Mouse (Mus musculus): ENCODE results near the gene Klhl26.

Gene Klhl26

DNA sequence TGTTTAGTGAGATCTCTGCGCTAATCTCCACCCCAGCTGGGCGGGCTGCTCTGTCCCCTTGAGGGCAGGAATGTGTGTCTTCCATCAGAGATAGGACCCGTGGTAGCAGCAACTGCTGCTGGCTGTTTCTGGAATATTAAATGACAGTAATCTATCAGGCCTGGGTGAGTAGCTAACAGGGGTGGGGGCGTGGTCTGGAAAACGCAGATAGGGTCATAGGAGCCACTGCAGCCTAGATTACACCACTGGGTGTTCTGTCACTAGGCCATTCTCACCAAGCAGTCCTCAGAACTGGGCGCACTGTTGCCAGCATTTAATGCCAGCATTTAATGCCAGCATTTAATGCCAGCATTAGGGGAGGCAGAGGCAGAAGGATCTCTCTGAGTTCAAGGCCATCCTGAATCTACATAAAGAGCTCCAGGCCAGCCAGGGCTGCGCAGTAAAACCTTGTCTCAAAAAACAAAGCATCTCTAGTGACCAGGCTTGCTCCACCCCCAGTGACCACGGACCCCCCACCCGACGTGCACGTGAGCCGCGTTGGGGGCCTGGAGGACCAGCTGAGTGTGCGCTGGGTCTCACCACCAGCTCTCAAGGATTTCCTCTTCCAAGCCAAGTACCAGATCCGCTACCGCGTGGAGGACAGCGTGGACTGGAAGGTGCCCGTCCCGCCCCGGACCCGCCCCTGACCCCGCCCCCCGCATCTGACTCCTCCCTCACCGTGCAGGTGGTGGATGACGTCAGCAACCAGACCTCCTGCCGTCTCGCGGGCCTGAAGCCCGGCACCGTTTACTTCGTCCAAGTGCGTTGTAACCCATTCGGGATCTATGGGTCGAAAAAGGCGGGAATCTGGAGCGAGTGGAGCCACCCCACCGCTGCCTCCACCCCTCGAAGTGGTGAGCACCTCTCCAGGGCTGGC, 23.9 kb upstream of the Klhl26 start:
- DNase-seq: no peak

DNA sequence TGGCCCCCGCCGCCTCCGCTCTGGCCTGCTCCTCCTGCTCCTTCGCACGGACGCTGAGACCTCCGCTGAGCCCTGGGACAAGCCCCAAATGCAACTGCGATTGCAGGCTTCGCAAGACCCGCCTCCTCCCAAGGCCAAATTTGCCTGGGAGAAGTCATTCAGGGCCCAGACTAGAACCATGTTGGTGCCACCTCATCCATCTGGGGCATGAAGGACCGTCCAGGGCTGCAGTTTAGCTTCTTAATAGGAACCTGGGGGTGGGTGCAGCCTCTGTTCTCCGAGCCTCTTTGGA, 18.9 kb upstream of the Klhl26 start:
- DNase-seq: no peak

DNA sequence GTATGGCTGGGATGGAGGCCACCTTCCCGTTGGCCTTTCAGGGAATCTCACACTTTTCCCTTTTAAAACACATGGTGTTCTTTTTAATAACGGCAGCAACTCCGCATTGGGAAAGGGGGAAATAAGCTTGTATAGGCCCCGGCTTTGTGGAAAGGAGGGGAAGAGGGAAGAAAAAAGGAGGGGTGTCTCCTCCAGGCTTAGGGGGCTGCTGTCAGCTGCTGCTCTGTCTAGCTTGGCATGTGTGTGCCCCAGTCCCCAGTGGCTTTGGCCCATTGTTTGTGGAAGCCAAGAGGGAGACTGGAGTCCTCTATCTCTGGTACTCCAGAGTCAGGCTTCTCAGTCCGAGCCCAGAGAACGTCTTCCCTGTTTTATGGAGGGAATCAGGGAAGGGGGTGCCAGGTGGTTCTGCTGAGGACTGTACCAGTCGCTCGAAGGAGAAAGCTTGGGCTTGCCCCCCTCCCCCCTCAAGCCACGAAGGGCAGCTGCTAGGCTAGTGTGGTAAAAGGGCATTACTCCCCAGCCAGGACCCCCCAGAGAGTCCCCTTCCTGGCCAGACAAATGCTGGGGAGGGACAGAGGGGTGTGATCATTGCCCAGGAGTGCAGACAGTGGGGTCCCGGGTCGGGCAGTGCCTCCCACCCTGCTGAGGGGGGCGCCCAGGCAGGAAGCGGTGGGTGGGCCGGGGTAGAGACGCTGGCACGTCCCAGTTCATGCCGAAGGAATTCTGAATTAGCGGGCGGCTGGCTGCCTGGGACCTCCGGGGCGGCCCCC, 18.4 kb upstream of the Klhl26 start:
- no peak for DNase-seq

DNA sequence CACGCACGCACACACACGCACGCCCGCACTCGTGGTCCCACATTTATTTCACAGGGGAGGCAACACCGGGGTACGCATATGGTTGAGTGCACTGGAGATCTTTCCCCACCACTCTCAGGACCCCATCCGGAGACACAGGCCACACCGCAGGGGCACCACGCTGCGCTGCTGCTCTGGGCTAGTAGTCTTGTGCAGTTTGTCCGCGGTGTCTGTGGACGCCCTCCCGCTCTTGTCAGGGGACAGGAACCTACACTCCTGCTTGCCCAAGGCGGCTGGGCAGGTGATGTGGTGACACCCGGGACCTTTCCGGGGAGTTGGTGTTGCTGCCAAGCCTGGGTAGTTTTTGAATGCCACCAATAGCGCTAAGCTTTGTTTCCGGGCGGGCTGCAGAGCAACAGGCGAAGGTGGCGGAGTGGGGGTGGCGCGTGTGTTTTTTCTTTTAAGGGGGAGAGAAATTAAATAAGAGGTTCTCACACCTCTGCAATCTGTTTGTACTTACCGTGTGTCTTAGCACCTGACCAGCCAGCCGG, 17.7 kb upstream of the Klhl26 start:
- DNase-seq: no peak

DNA sequence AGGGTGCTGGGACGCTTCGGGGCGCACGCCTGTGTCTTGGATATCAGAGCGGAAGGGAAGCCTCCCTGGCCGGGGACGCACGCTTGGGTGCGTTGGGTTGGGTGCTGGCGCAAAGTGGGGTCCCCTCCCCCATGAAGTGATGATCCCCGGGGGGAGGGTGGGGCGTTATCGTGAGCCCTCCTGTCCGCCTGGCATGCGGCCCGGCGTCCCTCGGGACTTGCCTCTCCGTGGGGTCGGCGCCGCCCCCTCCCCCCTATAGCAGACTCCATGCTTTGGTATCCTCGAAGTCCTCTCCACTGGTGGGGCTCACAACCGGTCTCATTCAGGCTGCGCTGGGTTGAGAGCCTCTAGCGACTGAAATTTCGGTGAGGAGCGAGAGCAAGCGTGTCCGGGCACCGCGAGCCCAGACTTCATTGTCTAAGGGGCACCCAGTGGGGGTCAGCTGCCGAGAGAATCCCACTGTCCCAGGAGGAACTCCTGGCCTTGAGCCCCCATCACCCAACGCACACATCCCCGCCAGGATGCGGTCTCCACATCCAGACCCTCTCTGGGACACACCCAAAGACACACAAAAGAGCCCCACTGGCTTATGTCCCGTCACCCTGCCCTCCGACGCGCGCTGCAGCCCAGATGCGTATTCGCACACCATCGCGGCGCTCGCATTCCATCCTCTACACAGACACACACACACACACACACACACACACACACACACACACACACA, 17.1 kb upstream of the Klhl26 start:
- no peak for DNase-seq

DNA sequence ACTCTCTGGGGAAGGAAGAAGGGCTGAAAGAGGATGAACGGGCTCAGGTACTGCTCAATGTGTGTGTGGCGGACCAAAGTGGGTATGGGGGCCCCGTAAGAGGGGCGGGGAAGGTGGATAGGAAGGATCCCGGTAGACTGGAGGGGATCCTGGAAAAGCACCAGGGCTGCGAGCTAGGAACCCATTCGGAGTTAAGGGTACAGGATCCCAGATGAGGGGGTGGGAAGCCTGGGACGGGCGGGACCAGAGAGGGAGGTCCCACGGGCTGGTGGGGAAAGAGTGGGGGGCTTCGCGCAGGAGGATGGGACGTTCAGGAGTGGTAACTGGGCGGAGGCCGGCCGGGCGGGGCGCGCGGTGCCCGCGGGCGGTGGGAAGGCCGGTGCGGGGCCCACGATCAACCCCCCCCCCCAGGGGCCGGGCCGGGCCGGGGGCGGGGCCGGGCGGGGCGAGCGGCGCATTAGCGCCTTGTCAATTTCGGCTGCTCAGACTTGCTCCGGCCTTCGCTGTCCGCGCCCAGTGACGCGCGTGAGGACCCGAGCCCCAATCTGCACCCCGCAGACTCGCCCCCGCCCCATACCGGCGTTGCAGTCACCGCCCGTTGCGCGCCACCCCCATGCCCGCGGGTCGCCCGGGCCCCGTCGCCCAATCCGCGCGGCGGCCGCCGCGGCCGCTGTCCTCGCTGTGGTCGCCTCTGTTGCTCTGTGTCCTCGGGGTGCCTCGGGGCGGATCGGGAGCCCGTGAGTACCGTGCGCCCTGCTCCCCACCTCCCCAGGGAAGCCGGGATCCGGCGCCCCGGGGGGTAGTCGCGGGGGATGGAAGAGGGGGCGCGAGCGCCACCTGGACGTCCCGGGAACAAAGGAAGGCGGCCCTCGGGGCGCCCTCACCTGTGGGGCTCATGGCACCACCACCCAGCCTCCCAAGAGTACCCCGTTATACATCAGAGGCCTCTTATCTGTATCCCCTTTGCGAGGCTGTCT, 16.2 kb upstream of the Klhl26 start, which contains the start of gene Crlf1:
TSS of gene Crlf1 (plus strand) at position 495 of the 977 bp plus-strand sequence.
- no peak for DNase-seq

DNA sequence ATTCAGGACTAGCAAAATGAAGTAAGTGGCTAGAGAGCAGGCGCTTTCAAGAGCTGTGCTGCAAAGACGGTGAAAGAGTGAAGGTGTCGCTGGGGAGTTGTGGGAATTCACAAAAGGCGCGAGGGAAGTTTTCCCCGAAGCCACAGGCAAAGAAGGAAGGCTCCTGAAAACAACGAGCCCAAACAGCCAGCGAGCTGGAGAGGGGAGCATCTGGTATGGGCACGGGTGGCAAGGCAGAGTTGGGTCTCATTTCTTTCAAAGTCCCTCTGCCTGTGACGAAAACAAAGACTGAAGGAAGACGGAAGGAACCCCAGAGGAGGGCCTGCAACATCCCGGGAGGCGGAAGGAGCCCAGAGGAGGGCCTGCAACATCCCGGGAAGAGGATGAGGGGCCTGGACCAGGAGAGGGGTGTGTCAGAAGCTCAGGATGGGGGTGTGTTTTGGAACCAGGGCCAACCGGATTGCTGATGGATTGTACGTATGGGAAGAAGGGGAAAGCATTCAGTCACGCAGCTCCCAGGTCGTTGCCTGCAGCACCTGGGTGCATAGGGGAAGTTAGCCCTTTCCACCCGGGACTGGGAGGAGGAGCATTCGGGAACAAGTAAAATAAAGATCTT, 14.2 kb upstream of the Klhl26 start:
- no peak for DNase-seq

DNA sequence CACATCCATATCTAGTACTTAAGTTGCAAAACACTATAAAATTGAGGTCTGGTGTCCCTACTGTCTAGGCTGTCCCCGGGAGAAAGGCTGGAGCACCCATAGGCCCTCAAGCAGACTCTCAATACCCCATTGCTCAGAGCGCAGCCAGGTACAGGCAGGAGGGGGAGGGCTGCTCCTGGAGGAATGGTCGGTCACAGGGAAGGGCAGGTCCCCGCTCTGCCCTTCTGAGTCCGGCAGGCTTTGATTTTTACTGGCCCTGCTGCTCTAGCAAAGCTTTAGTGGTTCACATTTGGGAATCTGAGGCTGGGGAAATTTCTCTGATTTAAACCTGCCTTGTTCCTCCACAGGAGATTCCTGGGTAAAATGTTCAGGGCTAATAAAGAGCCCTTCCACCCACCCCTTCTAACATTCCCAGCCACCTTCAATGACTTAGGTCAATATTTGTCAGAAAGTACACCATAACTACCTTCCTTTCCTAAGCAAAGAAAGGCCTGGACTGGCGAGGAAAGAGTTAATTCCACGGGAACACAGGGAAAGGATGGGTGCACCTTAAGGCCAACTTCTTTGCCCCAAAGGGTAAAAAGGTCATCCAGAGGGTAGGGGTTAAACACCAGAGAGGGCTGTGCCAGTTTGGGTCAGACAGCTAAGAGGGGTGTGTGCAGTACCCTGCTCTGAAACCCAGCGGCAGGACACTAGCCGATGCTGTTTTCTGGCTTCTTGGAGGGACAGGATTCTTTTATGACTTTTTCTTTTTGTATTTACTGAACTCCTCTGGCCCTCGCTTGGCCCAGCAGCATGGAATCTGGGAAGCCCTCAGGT, 13.5 kb upstream of the Klhl26 start:
- DNase-seq: no peak

DNA sequence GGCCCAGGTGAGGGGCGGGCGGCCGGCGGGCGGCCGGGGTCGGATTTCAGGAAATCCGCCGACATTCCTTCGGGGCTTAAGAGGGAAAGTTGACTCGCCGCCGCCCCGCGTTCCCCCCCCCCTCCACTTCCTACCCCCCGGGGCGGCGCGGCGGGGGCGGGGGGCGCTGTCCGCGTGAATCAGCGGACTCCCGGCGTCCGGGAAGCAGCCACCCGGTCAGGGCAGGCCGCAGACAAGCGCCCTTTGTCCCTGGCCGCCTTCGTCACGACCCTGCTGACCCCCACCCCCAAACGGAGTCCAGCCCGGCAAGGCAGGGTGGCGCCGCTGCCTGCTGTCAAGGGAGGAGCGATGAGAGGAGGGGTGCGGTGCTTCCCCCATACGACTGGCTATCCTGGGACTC, 12.8 kb upstream of the Klhl26 start:
- no peak for DNase-seq

DNA sequence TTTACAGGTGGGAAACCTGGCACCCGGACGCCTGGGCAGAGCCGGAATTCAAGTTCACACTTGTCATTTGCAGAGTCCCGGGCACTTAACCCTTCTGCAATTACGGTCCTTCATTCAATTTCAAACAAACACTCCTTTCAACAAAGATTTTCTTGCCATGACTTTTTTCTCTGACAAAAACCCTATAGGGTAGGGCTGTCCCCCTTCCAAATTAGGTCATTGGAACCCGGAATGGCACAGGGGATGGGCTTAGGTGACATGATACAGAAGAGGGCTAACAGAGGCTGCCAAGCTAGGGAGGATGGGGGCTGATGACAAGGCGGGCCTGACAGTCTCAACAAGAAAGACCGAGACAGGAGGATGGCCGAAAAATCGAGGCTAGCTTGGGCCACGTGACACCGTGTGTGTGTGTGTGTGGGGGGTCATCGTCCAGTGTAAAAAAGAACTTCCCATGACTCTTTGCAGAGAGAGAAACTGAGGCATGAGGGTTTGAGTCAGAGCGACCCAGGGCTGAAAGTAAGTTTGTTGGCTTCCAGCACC, 12.2 kb upstream of the Klhl26 start:
- no peak for DNase-seq

DNA sequence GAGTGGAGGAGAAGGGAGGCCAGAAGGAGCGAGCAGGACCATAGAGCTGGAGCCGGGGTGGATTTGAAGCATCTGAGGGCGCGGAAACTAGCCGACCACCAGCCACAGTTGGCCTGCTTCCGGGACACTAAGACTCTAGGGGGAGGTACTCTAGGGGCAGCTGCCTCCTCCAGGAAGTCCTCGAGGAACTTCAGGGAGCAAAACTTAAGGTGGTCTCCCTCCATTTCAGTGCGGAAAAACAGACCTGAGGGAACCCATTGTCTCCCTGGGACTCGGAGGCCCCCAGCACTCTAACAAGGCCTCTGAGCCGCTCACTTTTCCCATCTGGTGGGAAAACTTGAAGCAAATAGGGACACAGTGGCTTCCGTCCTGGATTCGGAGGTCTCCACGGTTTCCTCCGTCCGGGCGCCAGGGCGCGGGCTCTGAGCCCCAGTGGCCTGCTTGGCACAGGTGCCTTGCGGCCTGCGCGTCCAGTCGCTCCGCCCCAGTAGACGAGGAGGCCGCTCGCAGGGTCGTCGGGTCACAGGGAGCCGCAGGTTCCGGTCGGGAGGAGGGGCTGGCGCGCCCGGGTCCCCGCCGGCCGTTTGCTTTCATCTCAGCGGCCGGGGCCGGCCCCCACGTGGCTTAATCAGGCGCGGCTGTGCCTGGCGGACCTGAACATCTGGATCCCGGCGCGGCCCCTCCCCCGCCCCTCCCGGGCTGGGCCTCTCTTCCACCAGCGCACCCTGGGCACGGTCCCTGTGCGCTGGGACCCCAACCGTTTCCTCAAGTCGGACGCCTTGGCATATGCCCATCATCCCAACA, 11.4 kb upstream of the Klhl26 start:
- DNase-seq: no peak

DNA sequence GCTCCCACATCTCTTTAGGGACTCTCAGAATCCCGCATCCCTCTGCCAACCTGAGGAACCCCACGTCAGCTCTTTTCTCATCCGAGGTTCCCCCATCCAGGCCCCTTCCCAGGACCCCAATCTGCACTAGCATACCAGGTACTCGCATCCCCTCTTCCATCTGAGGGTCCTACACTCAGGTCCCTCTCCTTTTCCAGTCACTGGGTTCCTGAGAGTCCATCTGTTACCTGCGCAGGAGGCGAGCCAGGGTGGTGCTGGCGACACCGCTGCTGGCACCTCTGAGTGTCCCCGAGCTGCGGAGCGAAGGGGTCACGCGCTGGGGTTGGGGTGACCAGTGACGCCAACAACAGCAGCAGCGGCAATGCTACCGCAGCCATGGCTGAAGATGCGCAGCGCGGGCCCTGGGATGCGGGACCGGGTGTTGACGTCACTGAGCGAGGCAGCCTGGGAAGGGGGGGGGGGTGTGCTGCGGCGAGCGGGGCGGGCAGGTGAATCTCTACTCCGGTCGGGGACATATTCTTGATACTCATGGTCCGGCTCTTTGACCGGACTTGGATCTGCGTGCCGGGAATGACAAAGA, 10.3 kb upstream of the Klhl26 start, which contains the start of gene Tmem59l:
TSS of gene Tmem59l (minus strand) at position 418 of the 580 bp plus-strand sequence.
- no peak for DNase-seq

DNA sequence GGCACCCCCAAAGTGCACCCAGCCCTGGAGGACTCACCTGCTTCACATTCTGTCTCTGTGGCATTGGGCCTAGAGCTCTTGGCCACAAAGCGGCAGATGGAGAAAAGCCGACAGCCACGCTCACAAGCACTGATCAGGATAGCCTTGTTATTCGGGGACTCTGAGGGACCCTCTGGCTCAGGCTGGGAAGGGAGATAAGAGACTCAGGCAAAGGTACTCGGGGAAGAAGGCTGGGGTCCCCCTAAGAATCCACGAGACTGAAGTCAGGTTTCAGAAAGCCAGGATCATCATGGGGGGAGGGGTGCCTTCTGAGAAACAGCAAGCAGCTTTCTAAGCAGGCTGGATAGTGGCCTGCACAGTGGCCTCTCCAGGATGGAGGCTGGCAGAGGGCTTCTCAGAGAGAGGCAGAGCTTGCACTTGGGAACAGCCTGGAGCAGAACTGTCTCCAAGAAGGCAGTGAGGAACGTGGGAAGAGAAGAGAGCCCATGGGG, 9.5 kb upstream of the Klhl26 start:
- DNase-seq: no peak

DNA sequence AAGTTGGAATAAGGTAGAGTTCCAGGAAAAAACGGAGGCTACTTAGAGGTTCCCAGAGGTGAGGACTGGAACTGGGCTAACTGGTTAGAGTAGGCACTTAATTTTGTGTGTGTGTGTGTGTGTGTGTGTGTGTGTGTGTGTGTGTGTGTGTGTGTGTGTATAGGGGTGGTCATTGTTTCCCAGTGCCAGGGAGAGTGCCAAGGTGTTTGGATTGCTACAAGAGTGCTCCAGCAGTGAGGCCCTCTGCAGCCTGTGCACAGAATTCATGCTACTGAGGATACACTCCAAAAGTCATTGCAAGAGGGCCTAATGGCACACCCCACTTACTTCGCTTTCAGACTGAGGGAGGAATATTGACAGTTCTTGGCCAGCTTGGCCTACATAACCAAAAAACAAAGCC, 6.2 kb upstream of the Klhl26 start:
- DNase-seq: no peak

DNA sequence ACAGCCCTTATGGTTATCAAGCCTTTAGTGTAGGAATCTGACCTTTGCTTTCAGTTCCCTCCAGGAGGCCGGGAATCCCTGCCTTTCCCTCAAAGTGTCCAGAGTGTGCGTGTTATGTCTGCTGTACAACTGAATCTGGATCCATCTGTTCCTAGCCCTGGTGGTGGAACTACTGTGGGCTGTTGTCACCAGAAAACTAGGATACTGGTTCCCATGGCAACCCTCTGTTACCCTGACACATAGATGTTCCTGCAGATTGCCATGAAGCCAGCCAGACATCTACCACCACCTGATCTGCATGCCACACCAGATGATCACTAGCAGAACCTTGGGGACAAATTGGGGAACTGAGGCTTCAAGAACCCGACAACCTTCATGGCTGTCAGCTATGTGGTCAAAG, 5.1 kb upstream of the Klhl26 start:
- no peak for DNase-seq

DNA sequence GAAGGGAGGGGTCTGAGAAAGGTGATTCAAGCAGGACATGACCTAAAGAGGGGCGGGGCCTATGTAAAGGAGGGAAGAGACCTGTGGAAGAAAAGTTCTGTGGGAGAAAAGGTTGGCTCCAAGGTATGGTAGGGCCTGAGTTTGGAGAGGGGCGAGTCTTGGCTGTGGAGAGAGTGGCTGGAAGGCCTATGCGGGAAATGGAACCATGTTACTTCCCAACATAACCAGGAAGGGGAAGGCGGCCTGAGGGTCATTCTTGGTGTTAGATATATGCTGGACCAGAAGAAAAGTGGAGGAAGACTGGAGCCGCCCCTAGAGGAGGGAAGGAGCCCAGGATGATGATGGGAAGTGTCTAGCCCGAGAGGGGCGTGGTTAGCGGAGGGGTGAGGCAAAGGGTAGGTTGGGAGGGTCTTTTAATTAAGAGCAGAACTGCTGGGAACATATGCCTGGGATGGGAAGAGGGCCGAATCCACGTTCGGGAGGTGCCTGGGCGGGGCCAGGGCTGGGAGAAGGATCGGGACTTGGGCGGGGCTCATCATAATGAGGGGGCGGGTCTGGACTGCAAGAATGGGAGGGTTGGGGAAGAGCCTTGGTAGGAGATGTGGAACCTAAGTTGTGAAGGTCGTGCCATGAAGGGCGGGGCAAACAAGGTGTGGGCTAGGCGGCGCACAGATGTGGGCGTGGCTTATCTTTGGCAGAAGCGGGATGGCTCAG, 658 bp upstream of the Klhl26 start:
- DNase-seq: no peak

DNA sequence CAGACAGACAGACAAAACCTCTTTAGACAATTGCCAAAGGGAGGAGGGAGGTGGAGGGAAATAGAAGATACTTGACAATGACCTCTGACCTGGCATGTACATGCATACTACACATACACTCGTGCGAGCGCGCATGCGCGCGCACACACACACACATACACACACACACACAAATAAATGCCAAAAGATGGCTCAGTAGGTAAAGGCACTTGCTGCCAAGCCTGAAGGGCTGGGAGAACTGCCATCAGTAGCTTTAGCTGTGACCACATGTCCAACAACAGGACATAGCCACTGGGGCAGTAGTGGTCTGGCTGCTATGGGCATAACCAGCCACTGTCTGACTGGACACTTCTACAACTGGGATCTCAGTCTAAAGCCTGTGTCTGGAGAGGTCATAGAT, 4.9 kb downstream of the Klhl26 start:
- no peak for DNase-seq

DNA sequence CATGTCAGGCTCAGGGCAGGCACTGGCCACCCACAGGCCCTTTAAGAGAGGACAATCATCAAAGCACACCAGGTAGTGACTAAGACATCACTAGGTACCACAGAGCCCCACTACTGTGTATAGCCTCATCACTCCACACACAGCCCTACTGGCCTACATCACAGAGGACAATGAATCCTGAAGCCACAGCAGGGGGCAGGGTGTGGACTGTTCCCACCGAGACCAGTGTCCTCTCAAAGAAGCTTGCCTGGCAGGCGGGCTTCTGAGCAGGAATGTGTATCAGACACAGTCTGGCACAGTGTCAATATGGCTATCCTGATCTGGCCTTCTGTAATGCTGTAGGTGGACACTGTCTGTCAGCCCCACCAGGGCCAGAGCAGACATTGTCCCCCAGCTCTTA, 6.8 kb downstream of the Klhl26 start:
- no peak for DNase-seq
